Mouse (Mus musculus): ENCODE measurements around the gene Plod2. TPM values are rescaled to one million over a fixed set of nuclear protein-coding genes. Genes with fewer than 3 reads are reported as not detected.

The Plod2 gene
- polyA plus RNA-seq, 1 experiment, result 1.5 TPM

- no peak for DNase-seq (ENCODE audit: low read depth in 1 of 2, low spot score in 2 of 2)
- TF ChIP-seq CTCF (IDR thresholded peaks at IDR 0.05; ENCODE audit: extremely low read depth, insufficient read depth, insufficient read length, insufficient replicate concordance) (no peak), POLR2A (IDR thresholded peaks at IDR 0.05; ENCODE audit: low read depth, low read length) (no peak)
- no peak overlapping the region for H3K27ac ChIP-seq (ENCODE audit: insufficient read depth, low read length)
- no peaks in the 10 kb centered on the region for H3K27me3 ChIP-seq (ENCODE audit: control insufficient read depth, insufficient read depth, low read length)
- H3K36me3 ChIP-seq (ENCODE audit: control insufficient read depth, insufficient read depth, low read length), result no peaks in the 10 kb centered on the region
- no peak overlapping the region for H3K4me3 ChIP-seq (ENCODE audit: extremely low read depth, insufficient read depth, insufficient read length)
- no peaks in the 10 kb centered on the region for H3K4me1 ChIP-seq (ENCODE audit: control insufficient read depth, insufficient read depth, insufficient read length)
- WGBS, result 91% methylated on average over 9 of the region's 9 CpGs
These were observed 55.0 kb downstream of the Plod2 start for GRCm38 (mm10) chr9:92596916-92597547.

DNA sequence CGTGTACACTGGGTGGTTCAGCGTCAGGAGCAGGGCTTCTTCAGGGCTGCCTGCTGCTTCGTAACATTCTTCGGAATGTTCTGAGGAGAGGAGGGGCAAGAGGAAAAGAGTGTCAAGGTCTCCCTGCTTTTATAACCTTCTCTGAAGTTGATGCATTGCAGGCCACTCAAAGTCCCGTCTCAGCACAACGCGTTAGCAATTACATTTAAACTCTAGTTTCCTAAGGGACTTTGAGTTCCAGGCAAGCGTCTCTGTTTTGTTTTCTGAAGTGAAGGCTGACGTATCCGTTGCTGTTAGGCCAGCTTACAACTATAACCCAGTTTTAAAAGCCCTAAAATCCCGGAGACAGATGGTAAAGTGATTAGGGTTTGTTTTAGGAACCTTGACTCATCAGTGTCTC lies 55.8 kb downstream of the Plod2 start:
- no peaks in the 10 kb centered on the region for H3K27me3 ChIP-seq (ENCODE audit: control insufficient read depth, insufficient read depth, low read length)
- WGBS, result 86% methylated on average over 11 of the region's 11 CpGs
- H3K4me3 ChIP-seq (ENCODE audit: extremely low read depth, insufficient read depth, insufficient read length), result no peak overlapping the region

DNA sequence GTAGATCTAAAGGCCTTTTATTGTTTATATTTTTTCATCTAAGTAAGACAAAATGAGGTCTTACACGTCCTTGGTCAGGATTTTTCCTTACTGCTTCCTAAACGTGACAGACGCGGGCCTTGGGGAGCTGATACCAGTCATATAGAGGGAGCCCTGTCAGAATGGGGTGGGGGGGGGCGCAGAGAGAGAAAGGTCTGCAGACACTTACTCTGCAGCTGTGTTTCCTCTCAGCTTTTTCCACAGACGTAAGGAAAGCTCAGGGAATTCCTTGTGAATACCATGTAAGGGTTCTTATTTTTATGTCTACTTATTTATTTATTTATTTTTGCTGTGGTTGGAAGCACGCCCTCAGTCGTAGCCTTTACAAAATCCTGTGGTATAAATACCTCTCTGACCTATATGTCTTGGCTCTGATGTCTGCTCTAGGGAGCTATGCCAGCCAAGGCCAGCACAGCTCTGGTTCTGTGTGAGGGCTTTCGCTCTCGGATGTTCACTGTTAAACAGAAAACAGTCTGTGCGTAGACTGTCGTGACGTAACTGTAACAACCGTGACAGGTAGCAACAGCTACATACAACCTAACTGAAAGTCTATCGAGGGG lies 58.0 kb downstream of the Plod2 start:
- DNase-seq (ENCODE audit: low read depth in 1 of 2, low spot score in 2 of 2), result no peak
- TF ChIP-seq CTCF (IDR thresholded peaks at IDR 0.05; ENCODE audit: extremely low read depth, insufficient read depth, insufficient read length, insufficient replicate concordance) (no peak), POLR2A (IDR thresholded peaks at IDR 0.05; ENCODE audit: low read depth, low read length) (no peak)
- Histone ChIP-seq H3K27ac (ENCODE audit: insufficient read depth, low read length) (no peak overlapping the region), H3K36me3 (ENCODE audit: control insufficient read depth, insufficient read depth, low read length) (no peaks in the 10 kb centered on the region), H3K4me3 (ENCODE audit: extremely low read depth, insufficient read depth, insufficient read length) (no peak overlapping the region), H3K4me1 (ENCODE audit: control insufficient read depth, insufficient read depth, insufficient read length) (no peaks in the 10 kb centered on the region), H3K27me3 (ENCODE audit: control insufficient read depth, insufficient read depth, low read length) (no peaks in the 10 kb centered on the region)
- whole genome bisulfite sequencing, result 92% methylated on average over 15 of the region's 15 CpGs

More for the DNA sequence above, 55.8 kb downstream of the Plod2 start:
- no peak for TF ChIP-seq CTCF (IDR thresholded peaks at IDR 0.05; ENCODE audit: extremely low read depth, insufficient read depth, insufficient read length, insufficient replicate concordance)
- no peak for TF ChIP-seq POLR2A (IDR thresholded peaks at IDR 0.05; ENCODE audit: low read depth, low read length)
- Histone ChIP-seq H3K4me1 (ENCODE audit: control insufficient read depth, insufficient read depth, insufficient read length) (no peaks in the 10 kb centered on the region), H3K27ac (ENCODE audit: insufficient read depth, low read length) (no peak overlapping the region), H3K36me3 (ENCODE audit: control insufficient read depth, insufficient read depth, low read length) (no peaks in the 10 kb centered on the region)
- DNase-seq (ENCODE audit: low read depth in 1 of 2, low spot score in 2 of 2), result no peak

GRCm38 (mm10) chr9:92601551-92601950 lies 59.5 kb downstream of the Plod2 start:
- no peak overlapping the region for H3K4me3 ChIP-seq (ENCODE audit: extremely low read depth, insufficient read depth, insufficient read length)
- H3K4me1 ChIP-seq (ENCODE audit: control insufficient read depth, insufficient read depth, insufficient read length), result no peaks in the 10 kb centered on the region
- DNase-seq (ENCODE audit: low read depth in 1 of 2, low spot score in 2 of 2), result no peak
- TF ChIP-seq POLR2A (IDR thresholded peaks at IDR 0.05; ENCODE audit: low read depth, low read length) (no peak), CTCF (IDR thresholded peaks at IDR 0.05; ENCODE audit: extremely low read depth, insufficient read depth, insufficient read length, insufficient replicate concordance) (no peak)
- 92% methylated on average over 5 of the region's 5 CpGs for WGBS
- no peaks in the 10 kb centered on the region for H3K27me3 ChIP-seq (ENCODE audit: control insufficient read depth, insufficient read depth, low read length)
- no peaks in the 10 kb centered on the region for H3K36me3 ChIP-seq (ENCODE audit: control insufficient read depth, insufficient read depth, low read length)
- no peak overlapping the region for H3K27ac ChIP-seq (ENCODE audit: insufficient read depth, low read length)

DNA sequence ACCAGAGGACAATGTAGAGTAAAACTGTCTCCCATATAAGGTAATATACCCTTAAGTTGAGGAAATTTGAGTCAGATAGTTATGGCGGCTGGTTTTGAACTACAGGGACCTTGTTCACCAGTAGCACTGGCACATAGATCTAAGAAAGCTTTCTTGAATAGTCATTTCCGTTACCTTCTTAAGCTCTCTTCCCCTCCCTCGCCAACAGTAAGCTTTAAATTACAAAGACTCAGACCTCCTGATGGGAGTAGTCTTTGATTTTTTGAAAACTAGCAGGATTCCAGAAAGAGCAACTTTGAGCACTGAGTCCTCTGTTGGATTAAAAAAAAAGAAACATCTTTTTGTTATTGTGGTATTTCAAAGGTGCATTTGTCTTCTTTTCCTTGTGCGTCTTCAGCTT lies 61.5 kb downstream of the Plod2 start:
- H3K36me3 ChIP-seq (ENCODE audit: control insufficient read depth, insufficient read depth, low read length), result no peaks in the 10 kb centered on the region
- no peak for DNase-seq (ENCODE audit: low read depth in 1 of 2, low spot score in 2 of 2)
- no peak for TF ChIP-seq POLR2A (IDR thresholded peaks at IDR 0.05; ENCODE audit: low read depth, low read length)
- no peak for TF ChIP-seq CTCF (IDR thresholded peaks at IDR 0.05; ENCODE audit: extremely low read depth, insufficient read depth, insufficient read length, insufficient replicate concordance)
- no peaks in the 10 kb centered on the region for H3K27me3 ChIP-seq (ENCODE audit: control insufficient read depth, insufficient read depth, low read length)
- H3K27ac ChIP-seq (ENCODE audit: insufficient read depth, low read length), result no peak overlapping the region
- no peaks in the 10 kb centered on the region for H3K4me1 ChIP-seq (ENCODE audit: control insufficient read depth, insufficient read depth, insufficient read length)
- no peak overlapping the region for H3K4me3 ChIP-seq (ENCODE audit: extremely low read depth, insufficient read depth, insufficient read length)
- 89% methylated on average over 4 of the region's 4 CpGs for WGBS

DNA sequence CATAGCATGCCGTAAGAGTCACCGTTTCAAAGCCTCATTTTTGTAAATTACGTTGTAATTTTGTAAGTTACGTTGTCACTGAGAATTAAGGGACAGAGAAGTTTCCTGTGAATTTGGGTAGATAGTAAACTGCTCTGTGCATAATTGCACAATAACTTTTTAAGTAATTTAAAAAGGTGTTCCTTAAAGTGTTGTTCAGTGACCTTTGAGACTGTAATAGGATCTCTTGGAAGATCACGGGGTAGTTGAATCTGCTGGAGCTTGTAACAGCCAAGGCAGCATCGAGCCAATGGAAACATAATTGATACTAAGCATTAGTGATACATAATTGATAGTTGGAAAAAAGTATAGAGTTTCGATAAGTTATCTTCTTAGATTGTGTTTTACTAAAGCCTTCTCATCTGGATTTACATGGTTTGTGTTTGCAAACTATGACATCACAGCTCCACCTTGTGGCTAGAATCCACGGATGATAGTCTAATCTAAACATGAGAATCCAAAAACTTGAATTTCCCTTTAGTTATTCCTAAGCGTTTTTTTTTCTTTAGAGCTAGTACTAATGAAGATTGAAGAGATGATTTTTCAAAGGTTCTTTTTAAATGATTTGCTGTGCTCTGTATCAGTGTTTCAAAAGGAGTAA lies 68.7 kb downstream of the Plod2 start:
- WGBS, result 66% methylated on average over 9 of the region's 9 CpGs
- DNase-seq (ENCODE audit: low read depth in 1 of 2, low spot score in 2 of 2), result no peak

DNA sequence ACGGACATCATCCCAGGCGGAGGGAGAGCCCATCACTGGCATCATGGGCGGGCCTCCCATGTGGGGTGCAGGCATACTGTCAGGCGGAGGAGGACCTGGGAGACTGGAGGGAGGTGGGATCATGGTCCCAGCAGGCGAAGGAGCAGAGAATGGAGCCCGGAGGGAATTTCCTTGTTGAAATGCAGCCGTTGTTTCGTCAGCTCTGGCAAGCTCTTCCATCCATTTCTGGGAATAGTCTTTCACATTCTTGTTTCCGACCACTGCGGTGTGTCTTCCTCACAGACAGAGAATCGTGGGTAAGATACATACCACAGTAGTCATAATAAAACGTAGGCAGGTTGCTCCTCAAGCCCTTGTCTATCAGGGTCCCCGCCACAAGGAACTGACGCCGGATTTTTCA lies 70.6 kb downstream of the Plod2 start:
- no peaks in the 10 kb centered on the region for H3K36me3 ChIP-seq (ENCODE audit: control insufficient read depth, insufficient read depth, low read length)
- no peaks in the 10 kb centered on the region for H3K27me3 ChIP-seq (ENCODE audit: control insufficient read depth, insufficient read depth, low read length)
- no peaks in the 10 kb centered on the region for H3K4me1 ChIP-seq (ENCODE audit: control insufficient read depth, insufficient read depth, insufficient read length)
- DNase-seq (ENCODE audit: low read depth in 1 of 2, low spot score in 2 of 2), result no peak
- no peak overlapping the region for H3K27ac ChIP-seq (ENCODE audit: insufficient read depth, low read length)
- TF ChIP-seq POLR2A (IDR thresholded peaks at IDR 0.05; ENCODE audit: low read depth, low read length) (no peak), CTCF (IDR thresholded peaks at IDR 0.05; ENCODE audit: extremely low read depth, insufficient read depth, insufficient read length, insufficient replicate concordance) (no peak)
- whole genome bisulfite sequencing, result 86% methylated on average over 15 of the region's 15 CpGs
- H3K4me3 ChIP-seq (ENCODE audit: extremely low read depth, insufficient read depth, insufficient read length), result no peak overlapping the region

More for the DNA sequence above, 68.7 kb downstream of the Plod2 start:
- no peaks in the 10 kb centered on the region for H3K36me3 ChIP-seq (ENCODE audit: control insufficient read depth, insufficient read depth, low read length)
- TF ChIP-seq POLR2A (IDR thresholded peaks at IDR 0.05; ENCODE audit: low read depth, low read length), result no peak
- TF ChIP-seq CTCF (IDR thresholded peaks at IDR 0.05; ENCODE audit: extremely low read depth, insufficient read depth, insufficient read length, insufficient replicate concordance), result no peak
- no peak overlapping the region for H3K4me3 ChIP-seq (ENCODE audit: extremely low read depth, insufficient read depth, insufficient read length)
- H3K4me1 ChIP-seq (ENCODE audit: control insufficient read depth, insufficient read depth, insufficient read length), result no peaks in the 10 kb centered on the region
- H3K27me3 ChIP-seq (ENCODE audit: control insufficient read depth, insufficient read depth, low read length), result no peaks in the 10 kb centered on the region
- H3K27ac ChIP-seq (ENCODE audit: insufficient read depth, low read length), result no peak overlapping the region
